Mouse (Mus musculus) intestine, embryonic 14.5 days (tissue): ENCODE measurements around the gene Map2k3. TPM values are rescaled to one million over a fixed set of nuclear protein-coding genes. Genes with fewer than 3 reads are reported as not detected.
"Not testable (repeated sequence)": the region's sequence is repeated elsewhere in the genome, so short reads cannot be mapped to it uniquely, and the experiment has no call there.

Experiments
- ATAC-seq: fragments of 200-750 bp; cut with Nextera tagmentation; replicated peaks from 2 replicates; pipeline ENCODE4 v1.8.0; 2017; ENCODE audit warnings: low read depth, moderate number of reproducible peaks, moderate TSS enrichment, moderate library complexity; ENCODE audit not compliant: low FRiP score, low TSS enrichment
- DNase-seq: peaks from one replicate; pipeline ENCODE4 v3.0.0-alpha.2; 2018; ENCODE audit warnings: low spot score
- H3K27ac ChIP-seq: fragments of 300-500 bp; sonication (generic); 2 replicates; pipeline ENCODE4 v1.5.1; 2014; ENCODE audit warnings: low read depth, mild to moderate bottlenecking, control low read depth
- H3K27me3 ChIP-seq: fragments of 300-500 bp; sonication (generic); replicated peaks from 2 replicates; pipeline ENCODE4 v1.6.1; 2014; ENCODE audit warnings: low read length, control low read depth; ENCODE audit not compliant: control insufficient read depth, insufficient read depth
- H3K36me3 ChIP-seq: fragments of 300-500 bp; sonication (generic); 2 replicates; pipeline ENCODE4 v1.6.1; 2014; ENCODE audit warnings: low read length, control low read depth; ENCODE audit not compliant: control insufficient read depth, insufficient read depth
- H3K4me1 ChIP-seq: fragments of 300-500 bp; sonication (generic); replicated peaks from 2 replicates; pipeline ENCODE4 v1.6.1; 2014; ENCODE audit warnings: low read length, control low read depth, mixed read lengths; ENCODE audit not compliant: control insufficient read depth, insufficient read depth
- H3K4me2 ChIP-seq: fragments of 300-500 bp; sonication (generic); 2 replicates; pipeline ENCODE4 v1.6.1; 2014; ENCODE audit warnings: low read length
- H3K4me3 ChIP-seq: fragments of 300-500 bp; sonication (generic); 2 replicates; pipeline ENCODE4 v1.5.1; 2014; ENCODE audit warnings: low read depth, low read length, control low read depth, mixed read lengths
- H3K9ac ChIP-seq: fragments of 300-500 bp; sonication (generic); 2 replicates; pipeline ENCODE4 v1.6.1; 2014; ENCODE audit warnings: mild to moderate bottlenecking, low read length
- H3K9me3 ChIP-seq: fragments of 300-500 bp; sonication (generic); 2 replicates; pipeline ENCODE4 v1.6.1; 2016; ENCODE audit warnings: low read length, control low read depth; ENCODE audit not compliant: control insufficient read depth
- WGBS: fragments of 180-500 bp; shearing (Covaris S2); extraction: QIAGEN DNeasy Blood & Tissue Kit; methylation state at CpG from one replicate; pipeline ENCODE4 v1.1.7; 2014; 5-methylcytosine and 5-hydroxymethylcytosine counted together
- polyA plus RNA-seq: library from polyadenylated mRNA; unstranded; fragments of >200 nt; fragmentation: Nextera tagmentation; extraction: Ambion mirVana; gene quantifications from 2 replicates; pipeline ENCODE4 v1.2.1, GENCODE M21; 2014

The Map2k3 gene
- polyA plus RNA-seq, result 91.7 and 94.5 TPM in 2 replicates

DNA sequence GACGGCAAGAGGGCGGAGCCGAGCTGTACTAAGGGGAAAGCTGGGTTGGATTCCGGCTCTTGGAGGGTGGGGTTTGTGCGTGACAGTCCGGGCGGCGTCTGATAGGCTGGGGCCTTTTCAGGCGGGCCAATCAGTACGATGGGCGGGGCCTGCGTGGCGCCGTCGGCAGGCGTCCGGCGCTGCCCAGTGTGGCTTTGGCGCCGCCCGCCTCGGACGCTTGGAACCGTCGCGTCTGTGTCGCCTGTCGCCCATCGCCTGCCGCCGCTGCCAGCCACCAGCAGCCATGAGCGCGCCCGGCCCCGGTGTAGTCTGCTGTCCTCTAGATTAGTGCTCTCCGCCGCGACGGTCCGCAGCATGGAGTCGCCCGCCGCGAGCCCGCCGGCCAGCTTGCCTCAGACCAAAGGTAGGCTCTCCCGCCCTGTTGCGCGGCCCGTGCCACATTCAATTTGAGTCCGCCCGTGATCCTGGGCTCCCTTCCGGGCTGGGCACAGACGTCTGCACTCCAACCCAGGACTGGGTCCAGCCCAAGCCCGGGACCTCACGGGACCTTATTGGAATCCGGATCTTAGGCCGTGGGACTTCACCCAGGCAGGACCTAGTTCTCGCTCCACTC, at the start of gene Map2k3:
Gene Map2k3, plus strand, starts transcription at position 165 of the 613 bp plus-strand sequence.
- Histone ChIP-seq H3K4me2 (peak within 1 kb of the TSS; percentile 89), H3K27ac (peak within 1 kb of the TSS; percentile 34; the same call in 1 of the 2 replicates), H3K36me3 (no peaks in the 10 kb centered on the region; the same call in 1 of the 2 replicates), H3K27me3 (no peaks in the 10 kb centered on the region), H3K4me3 (peak within 1 kb of the TSS; percentile 95), H3K9ac (peak within 1 kb of the TSS; percentile 83), H3K4me1 (peaks cover 19% of the 10 kb centered on the region), H3K9me3 (no peaks in the 10 kb centered on the region)
- 0% methylated on average over 55 of the region's 59 CpGs for WGBS
- ATAC-seq, result peak; percentile 91
- peak; percentile 91 for DNase-seq

DNA sequence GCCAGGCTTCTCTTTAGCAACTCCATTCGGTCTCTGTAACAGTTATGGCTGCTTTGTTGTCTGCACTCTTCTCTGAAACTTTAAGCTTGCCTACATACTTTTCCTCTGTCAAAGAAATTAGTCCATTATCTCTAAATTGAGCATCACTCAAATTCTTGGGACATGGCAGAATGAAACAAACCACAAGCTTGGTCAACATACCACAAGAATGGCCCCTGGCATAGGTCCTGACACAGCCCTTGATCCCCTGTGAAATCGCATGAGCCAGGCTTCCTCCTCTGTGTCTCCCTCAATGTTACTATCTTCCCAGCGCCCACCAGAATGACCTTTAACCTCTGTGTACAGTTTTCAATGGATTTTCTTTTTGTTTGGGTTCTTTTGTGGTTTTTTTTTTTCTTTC, 49.4 kb upstream of the Map2k3 start:
- H3K4me1 ChIP-seq, result peaks cover 3% of the 10 kb centered on the region; the same call in 1 of the 2 replicates
- H3K4me2 ChIP-seq, result no peak overlapping the region
- no peaks in the 10 kb centered on the region for H3K9me3 ChIP-seq
- no peak overlapping the region for H3K9ac ChIP-seq
- WGBS, result 71% methylated on average over 3 of the region's 3 CpGs
- H3K36me3 ChIP-seq, result no peaks in the 10 kb centered on the region
- no peak for DNase-seq
- H3K4me3 ChIP-seq, result no peak overlapping the region
- no peaks in the 10 kb centered on the region for H3K27me3 ChIP-seq
- H3K27ac ChIP-seq, result no peak overlapping the region
- ATAC-seq, result no peak

DNA sequence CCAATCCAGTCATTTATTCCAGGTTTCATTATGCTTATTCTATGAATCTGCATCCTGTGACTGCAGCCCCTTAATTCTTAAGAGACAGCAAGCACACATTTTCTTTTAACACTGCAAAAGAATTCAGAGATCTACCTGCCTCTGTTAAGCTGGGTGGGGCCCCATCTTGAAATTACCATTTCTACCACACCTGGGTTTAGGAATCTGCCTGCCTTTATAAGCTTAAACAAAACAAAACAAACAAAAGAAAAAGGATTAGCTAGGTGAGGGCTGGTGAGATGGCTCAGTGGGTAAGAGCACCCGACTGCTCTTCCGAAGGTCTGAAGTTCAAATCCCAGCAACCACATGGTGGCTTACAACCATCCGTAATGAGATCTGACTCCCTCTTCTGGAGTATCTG, 44.8 kb upstream of the Map2k3 start:
- not testable (repeated sequence) for H3K27ac ChIP-seq, H3K9me3 ChIP-seq, H3K4me2 ChIP-seq, DNase-seq, H3K4me1 ChIP-seq, H3K36me3 ChIP-seq, ATAC-seq, H3K4me3 ChIP-seq, H3K9ac ChIP-seq, H3K27me3 ChIP-seq
- 95% methylated on average over 2 of the region's 3 CpGs for WGBS

DNA sequence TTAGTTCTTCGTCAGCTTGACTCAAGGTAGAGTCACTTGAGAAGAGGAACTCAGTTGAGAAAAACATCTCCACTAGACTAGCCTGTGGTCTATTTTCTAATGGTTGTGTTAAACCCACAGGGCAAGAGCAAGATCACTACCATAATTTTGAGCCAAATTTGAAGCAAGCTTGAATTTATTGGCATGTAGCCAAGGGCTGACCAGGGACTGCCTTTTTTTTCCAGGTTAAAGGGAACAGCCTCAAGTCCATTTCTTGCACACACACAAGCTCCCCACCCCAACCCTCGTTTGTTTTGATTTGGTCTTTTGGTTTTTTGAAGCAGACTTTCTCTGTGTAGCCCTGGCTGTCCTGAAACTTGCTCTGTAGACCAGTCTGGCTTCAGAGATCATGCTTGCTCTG, 42.0 kb upstream of the Map2k3 start:
- H3K36me3 ChIP-seq, result no peaks in the 10 kb centered on the region
- DNase-seq, result no peak

DNA sequence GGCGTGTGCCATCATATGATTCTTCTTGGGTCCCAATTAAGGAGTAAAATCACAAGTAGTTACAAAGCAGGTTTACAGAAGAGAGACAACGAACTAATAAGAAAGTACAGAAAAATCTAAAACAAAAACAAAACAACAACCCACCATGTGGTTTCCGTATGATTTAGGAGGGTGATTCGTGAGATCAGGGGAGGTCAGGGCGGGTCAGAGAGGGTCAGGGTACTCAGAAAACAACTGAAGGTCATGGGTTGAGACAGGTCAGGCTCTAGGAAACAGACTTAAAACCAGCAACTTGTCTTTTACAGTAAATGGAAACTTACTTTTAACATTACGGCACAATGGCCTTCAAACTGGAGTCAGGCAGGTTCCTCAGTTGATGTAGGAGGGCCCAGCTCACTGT, 41.5 kb upstream of the Map2k3 start:
- ATAC-seq (no peak), DNase-seq (no peak)
- H3K9ac ChIP-seq, result no peak overlapping the region
- H3K27ac ChIP-seq, result no peak overlapping the region
- no peaks in the 10 kb centered on the region for H3K36me3 ChIP-seq
- no peak overlapping the region for H3K4me3 ChIP-seq
- 60% methylated on average over 6 of the region's 6 CpGs for WGBS
- no peaks in the 10 kb centered on the region for H3K27me3 ChIP-seq
- H3K9me3 ChIP-seq, result no peaks in the 10 kb centered on the region
- H3K4me2 ChIP-seq, result no peak overlapping the region
- H3K4me1 ChIP-seq, result no peaks in the 10 kb centered on the region

More for the DNA sequence above, 42.0 kb upstream of the Map2k3 start:
- Histone ChIP-seq H3K27me3 (no peaks in the 10 kb centered on the region), H3K4me2 (no peak overlapping the region), H3K4me1 (no peaks in the 10 kb centered on the region), H3K4me3 (no peak overlapping the region), H3K9ac (no peak overlapping the region), H3K27ac (no peak overlapping the region), H3K9me3 (no peaks in the 10 kb centered on the region)
- 59% methylated on average over 2 of the region's 2 CpGs for WGBS
- ATAC-seq, result no peak

DNA sequence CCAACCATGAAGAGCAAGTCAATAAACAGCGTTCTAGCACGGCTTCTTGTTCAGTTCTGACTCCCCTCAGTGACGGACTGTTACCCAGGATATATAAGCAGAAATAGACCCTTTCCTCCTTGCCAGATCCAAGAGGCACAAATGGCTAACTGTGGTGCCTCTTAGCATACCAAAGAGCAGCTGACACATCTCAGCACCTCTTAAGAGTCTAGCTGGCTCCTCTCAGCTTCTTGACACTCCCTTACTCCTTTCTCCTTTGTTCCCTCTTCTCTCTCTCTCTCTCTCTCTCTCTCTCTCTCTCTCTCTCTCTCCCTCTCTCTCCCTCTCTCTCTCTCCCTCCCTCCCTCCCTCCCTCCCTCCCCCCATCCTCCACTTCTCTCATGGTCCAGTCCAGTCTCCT, 41.1 kb upstream of the Map2k3 start:
- no peak for DNase-seq
- Histone ChIP-seq H3K4me2 (no peak overlapping the region), H3K4me1 (peaks cover 3% of the 10 kb centered on the region; the same call in 1 of the 2 replicates), H3K9ac (no peak overlapping the region), H3K27ac (no peak overlapping the region), H3K27me3 (no peaks in the 10 kb centered on the region), H3K36me3 (no peaks in the 10 kb centered on the region), H3K9me3 (no peaks in the 10 kb centered on the region), H3K4me3 (no peak overlapping the region)
- ATAC-seq, result no peak
- WGBS, result 40% methylated on average over 3 of the region's 3 CpGs

DNA sequence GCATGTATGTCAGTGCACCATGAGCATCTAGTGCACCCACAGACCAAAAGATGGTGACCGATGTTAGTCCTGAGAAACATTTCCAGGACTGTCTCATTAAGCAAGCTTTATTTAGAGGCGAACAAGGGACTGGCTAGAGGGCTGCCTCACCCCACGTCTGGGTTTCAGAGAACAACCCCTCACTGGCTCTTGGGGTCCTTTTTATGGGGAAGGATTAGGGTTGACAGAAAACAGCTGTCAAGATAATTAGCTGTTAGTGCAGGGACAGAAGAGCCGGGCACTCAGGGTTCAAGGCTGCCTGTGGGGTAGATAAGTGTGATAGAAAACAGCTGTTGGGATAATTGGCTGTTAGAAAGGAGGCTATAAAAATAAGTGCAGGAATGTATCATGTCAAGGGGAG, 35.9 kb upstream of the Map2k3 start:
- Histone ChIP-seq H3K4me3 (no peak overlapping the region), H3K9me3 (no peaks in the 10 kb centered on the region), H3K27ac (no peak overlapping the region), H3K9ac (no peak overlapping the region), H3K36me3 (no peaks in the 10 kb centered on the region), H3K27me3 (no peaks in the 10 kb centered on the region), H3K4me2 (no peak overlapping the region), H3K4me1 (peaks cover 9% of the 10 kb centered on the region; the same call in 1 of the 2 replicates)
- DNase-seq (no peak), ATAC-seq (no peak; the same call in 1 of the 2 replicates)
- 10% methylated on average over 4 of the region's 4 CpGs for WGBS

DNA sequence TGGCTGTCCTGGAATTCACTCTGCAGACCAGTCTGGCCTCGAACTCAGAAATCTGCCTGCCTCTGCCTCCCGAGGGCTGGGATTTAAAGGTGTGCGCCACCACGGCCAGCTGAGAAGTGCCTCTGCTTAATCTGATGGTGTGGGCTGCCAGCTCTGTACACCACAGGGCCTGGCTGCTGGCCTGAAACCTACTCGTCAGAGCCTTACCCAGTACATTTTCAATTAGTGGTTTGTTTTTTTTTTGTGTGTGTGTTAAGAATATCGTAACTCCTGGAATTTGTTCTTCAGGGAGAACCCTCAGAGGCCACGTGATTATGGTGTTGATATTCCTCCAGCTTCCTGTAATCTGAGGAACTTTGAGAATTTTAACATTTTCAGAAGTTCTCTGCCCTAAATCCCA, 29.8 kb upstream of the Map2k3 start:
- Histone ChIP-seq H3K9me3 (no peaks in the 10 kb centered on the region), H3K4me3 (no peak overlapping the region), H3K27ac (no peak overlapping the region), H3K4me2 (no peak overlapping the region), H3K9ac (no peak overlapping the region), H3K4me1 (no peaks in the 10 kb centered on the region), H3K36me3 (peaks cover 29% of the 10 kb centered on the region), H3K27me3 (no peaks in the 10 kb centered on the region)
- DNase-seq (no peak), ATAC-seq (no peak)
- 85% methylated on average over 7 of the region's 7 CpGs for WGBS

DNA sequence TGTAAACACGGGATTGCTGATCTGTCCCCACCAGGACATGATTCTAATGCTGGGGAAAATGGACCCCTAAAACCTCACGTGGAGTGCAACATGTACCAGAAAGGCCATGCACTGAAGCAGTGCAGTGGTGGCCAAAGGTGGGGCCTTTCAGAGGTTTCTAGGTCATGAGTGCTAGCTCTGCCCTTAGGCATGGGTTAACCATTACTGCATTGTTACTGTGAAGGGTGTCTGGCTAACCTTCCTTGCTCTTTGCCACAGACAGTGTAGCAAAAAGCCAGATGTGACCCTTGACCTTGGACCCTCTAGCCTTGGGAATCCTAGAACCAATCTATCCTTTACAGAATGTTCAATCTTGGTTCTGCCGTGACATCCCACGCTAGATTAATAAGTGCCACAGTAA, 29.3 kb upstream of the Map2k3 start:
- Histone ChIP-seq H3K27me3 (no peaks in the 10 kb centered on the region), H3K4me1 (no peaks in the 10 kb centered on the region), H3K4me2 (no peak overlapping the region), H3K9me3 (no peaks in the 10 kb centered on the region), H3K9ac (no peak overlapping the region), H3K36me3 (peaks cover 29% of the 10 kb centered on the region), H3K4me3 (no peak overlapping the region), H3K27ac (no peak overlapping the region)
- WGBS, result 66% methylated on average over 4 of the region's 4 CpGs
- no peak for DNase-seq
- no peak for ATAC-seq
